Mouse (Mus musculus): ENCODE measurements around the gene Gm10100.
"Not testable (repeated sequence)": the region's sequence is repeated elsewhere in the genome, so short reads cannot be mapped to it uniquely, and the experiment has no call there.

Gene Gm10100

DNA sequence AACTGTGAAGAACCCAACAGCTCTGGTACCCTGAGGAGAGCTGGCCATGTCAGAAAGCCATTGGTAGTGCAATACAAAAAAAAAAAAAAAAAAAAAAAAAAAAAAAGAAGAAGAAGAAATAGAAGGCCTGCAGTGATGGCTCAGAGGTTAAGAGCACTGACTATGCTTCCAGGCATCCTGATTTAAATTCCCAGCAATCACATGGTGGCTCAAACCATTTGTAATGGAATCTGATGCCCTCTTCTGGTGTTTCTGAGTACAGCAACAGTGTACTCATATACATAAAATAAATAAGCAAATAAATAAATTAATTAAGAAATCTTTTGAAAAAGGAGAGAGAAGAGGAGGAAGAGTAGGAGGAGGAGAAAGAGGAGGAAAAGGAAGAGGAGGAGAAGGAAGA lies 27.2 kb downstream of the Gm10100 start:
- no peak for DNase-seq

DNA sequence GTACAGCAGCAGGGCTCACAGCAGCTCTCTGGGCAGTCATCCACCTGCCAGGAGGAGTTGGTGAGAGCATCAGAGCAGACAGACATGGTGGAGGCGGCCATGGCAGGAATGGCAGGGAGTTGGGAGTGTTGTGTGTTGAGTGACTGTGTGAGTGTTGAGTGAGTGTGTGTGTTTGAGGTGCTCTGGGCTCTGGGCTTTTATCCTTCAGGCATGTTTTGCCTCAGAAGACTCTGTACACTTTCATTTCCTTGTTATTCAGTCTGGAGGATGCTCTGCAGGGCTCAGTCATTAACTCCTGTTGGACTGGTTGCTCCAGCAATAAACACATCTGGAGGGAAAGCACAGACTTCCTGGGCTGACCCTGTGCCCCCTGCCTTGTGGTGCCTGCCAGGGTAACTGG lies 33.3 kb downstream of the Gm10100 start, which contains the start of gene Gm3233:
TSS of gene Gm3233 (minus strand) at position 101 of the 400 bp plus-strand sequence.
- not testable (repeated sequence) for DNase-seq

DNA sequence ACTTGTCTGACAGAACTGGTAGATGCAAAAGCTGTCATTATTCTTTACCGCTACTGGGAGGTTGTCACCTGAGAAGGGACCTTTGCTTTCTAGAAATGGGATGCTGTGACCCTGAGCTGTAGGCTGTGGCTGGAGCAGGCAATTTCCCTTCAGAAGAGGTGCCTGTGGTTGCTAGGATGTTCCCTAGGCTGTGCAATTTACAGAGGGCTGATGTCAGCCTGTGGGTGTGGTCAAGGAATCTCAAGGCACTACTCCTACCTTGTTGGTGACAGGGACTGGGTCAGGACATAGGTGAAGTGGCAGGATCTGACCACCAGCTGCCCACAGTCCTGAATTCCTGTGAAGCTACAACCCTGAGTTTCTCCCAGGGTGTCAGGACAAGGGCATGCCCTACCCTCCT lies 43.4 kb downstream of the Gm10100 start:
- DNase-seq, result no peak

DNA sequence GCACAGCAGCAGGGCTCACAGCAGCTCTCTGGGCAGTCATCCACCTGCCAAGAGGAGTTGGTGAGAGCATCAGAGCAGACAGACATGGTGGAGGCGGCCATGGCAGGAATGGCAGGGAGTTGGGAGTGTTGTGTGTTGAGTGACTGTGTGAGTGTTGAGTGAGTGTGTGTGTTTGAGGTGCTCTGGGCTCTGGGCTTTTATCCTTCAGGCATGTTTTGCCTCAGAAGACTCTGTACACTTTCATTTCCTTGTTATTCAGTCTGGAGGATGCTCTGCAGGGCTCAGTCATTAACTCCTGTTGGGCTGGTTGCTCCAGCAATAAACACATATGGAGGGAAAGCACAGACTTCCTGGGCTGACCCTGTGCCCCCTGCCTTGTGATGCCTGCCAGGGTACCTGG lies 44.9 kb downstream of the Gm10100 start, which contains the start of gene Gm3238:
TSS of gene Gm3238 (minus strand) at position 101 of the 400 bp plus-strand sequence.
- DNase-seq, result not testable (repeated sequence)

DNA sequence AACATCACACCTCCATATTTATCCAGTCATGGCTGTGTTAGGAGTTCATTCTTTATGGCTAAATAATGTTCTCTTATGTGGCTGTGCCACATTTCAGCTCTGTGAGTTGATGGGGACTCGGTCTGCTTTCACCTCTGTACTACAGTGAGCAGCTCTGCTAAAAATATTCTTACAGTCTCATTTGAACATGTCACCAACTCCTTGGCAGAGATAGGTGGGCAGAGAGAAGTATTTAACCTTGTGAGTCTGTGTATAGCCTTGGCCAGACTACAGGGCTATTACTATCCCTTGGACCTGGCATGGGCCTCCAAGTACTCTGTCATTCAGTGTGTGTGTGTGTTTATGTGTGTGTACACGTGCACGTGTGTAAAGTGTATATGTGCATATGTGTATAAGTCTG lies 45.9 kb downstream of the Gm10100 start:
- not testable (repeated sequence) for DNase-seq
